Mouse (Mus musculus) heart, postnatal 0 days (tissue): ENCODE measurements at regions not wholly inside any gene's neighbourhood (a gene's known extent, or its start where the extent isn't known, plus 50 kb on each side); places are given as distances from the start of the nearest gene placed in this dataset.

Experiments used
- ATAC-seq: fragments of 200-750 bp; cut with Nextera tagmentation; 2 replicates; pipeline ENCODE4 v1.8.0; 2017; ENCODE audit warnings: low read depth, moderate number of reproducible peaks, moderate library complexity; ENCODE audit not compliant: insufficient read depth
- DNase-seq: peaks from one replicate; pipeline ENCODE4 v3.0.0-alpha.2; 2016; ENCODE audit warnings: low spot score
- H3K27ac ChIP-seq: fragments of 300-500 bp; sonication (generic); 2 replicates; pipeline ENCODE4 v1.5.1; 2014; ENCODE audit warnings: low read depth, mild to moderate bottlenecking
- H3K27me3 ChIP-seq: fragments of 300-500 bp; sonication (generic); 2 replicates; pipeline ENCODE4 v1.6.1; 2014; ENCODE audit warnings: low read length, mixed read lengths; ENCODE audit not compliant: control insufficient read depth, insufficient read depth
- H3K36me3 ChIP-seq: fragments of 300-500 bp; sonication (generic); replicated peaks from 2 replicates; pipeline ENCODE4 v1.6.1; 2014; ENCODE audit warnings: low read length, mixed read lengths; ENCODE audit not compliant: control insufficient read depth, insufficient read depth
- H3K4me1 ChIP-seq: fragments of 300-500 bp; sonication (generic); 2 replicates; pipeline ENCODE4 v1.6.1; 2014; ENCODE audit warnings: antibody characterized with exemption; ENCODE audit not compliant: control insufficient read depth, insufficient read depth
- H3K4me2 ChIP-seq: fragments of 300-500 bp; sonication (generic); 2 replicates; pipeline ENCODE4 v1.6.1; 2014; ENCODE audit warnings: low read depth, mild to moderate bottlenecking, low read length, moderate library complexity
- H3K4me3 ChIP-seq: fragments of 300-500 bp; sonication (generic); 2 replicates; pipeline ENCODE4 v1.5.1; 2014; ENCODE audit warnings: low read depth, low read length
- H3K9ac ChIP-seq: fragments of 300-500 bp; sonication (generic); replicated peaks from 2 replicates; pipeline ENCODE4 v1.6.1; 2014; ENCODE audit warnings: low read depth, low read length, mixed read lengths
- H3K9me3 ChIP-seq: fragments of 300-500 bp; sonication (generic); replicated peaks from 2 replicates; pipeline ENCODE4 v1.6.1; 2016; ENCODE audit warnings: low read length; ENCODE audit not compliant: control insufficient read depth
- CTCF ChIP-seq: IDR thresholded peaks from 2 replicates; pipeline ENCODE4 v1.5.1; 2016; ENCODE audit warnings: antibody characterized with exemption, control low read depth, low read depth
- EP300 ChIP-seq: IDR thresholded peaks from 2 replicates; pipeline ENCODE4 v1.6.1; 2016; ENCODE audit warnings: antibody characterized with exemption, low read depth
- WGBS: fragments of 180-500 bp; shearing (Covaris S2); extraction: QIAGEN DNeasy Blood & Tissue Kit; methylation state at CpG from one replicate; pipeline ENCODE4 v1.1.7; 2014; 5-methylcytosine and 5-hydroxymethylcytosine counted together

- ATAC-seq (no peak), DNase-seq (no peak)
- H3K9ac ChIP-seq, result no peak overlapping the region
- H3K9me3 ChIP-seq, result no peaks in the 10 kb centered on the region
- no peak overlapping the region for H3K27ac ChIP-seq
- no peaks in the 10 kb centered on the region for H3K4me1 ChIP-seq
- H3K27me3 ChIP-seq, result no peaks in the 10 kb centered on the region
- 80% methylated on average over 2 of the region's 2 CpGs for WGBS
- no peak overlapping the region for H3K4me3 ChIP-seq
- H3K4me2 ChIP-seq, result no peak overlapping the region
- no peaks in the 10 kb centered on the region for H3K36me3 ChIP-seq
- TF ChIP-seq EP300, result no peak
- no peak for TF ChIP-seq CTCF
Observed at GRCm38 (mm10) chr6:20555320-20555883, 659.9 kb upstream of the Kcnd2 start.

- Histone ChIP-seq H3K27ac (no peak overlapping the region), H3K36me3 (no peaks in the 10 kb centered on the region), H3K9me3 (no peaks in the 10 kb centered on the region), H3K9ac (no peak overlapping the region), H3K4me2 (no peak overlapping the region), H3K4me3 (no peak overlapping the region), H3K27me3 (no peaks in the 10 kb centered on the region), H3K4me1 (no peaks in the 10 kb centered on the region)
- no peak for ATAC-seq
- DNase-seq, result no peak
- 65% methylated on average over 2 of the region's 2 CpGs for WGBS
- TF ChIP-seq EP300 (no peak), CTCF (no peak)
Observed at GRCm38 (mm10) chr6:20572621-20573020, 642.7 kb upstream of the Kcnd2 start.

- Histone ChIP-seq H3K4me2 (no peak overlapping the region), H3K36me3 (no peaks in the 10 kb centered on the region), H3K27me3 (no peaks in the 10 kb centered on the region), H3K4me3 (no peak overlapping the region), H3K4me1 (no peaks in the 10 kb centered on the region), H3K27ac (no peak overlapping the region), H3K9ac (no peak overlapping the region), H3K9me3 (no peaks in the 10 kb centered on the region)
- no peak for DNase-seq
- TF ChIP-seq EP300 (no peak), CTCF (no peak)
- WGBS, result 81% methylated on average over 3 of the region's 3 CpGs
- no peak for ATAC-seq
Observed at GRCm38 (mm10) chr6:20574734-20575133, 640.6 kb upstream of the Kcnd2 start.

GRCm38 (mm10) chr6:20598783-20599182 lies 616.5 kb upstream of the Kcnd2 start:
- Histone ChIP-seq H3K4me2 (no peak overlapping the region), H3K36me3 (no peaks in the 10 kb centered on the region), H3K27me3 (no peaks in the 10 kb centered on the region), H3K9me3 (no peaks in the 10 kb centered on the region), H3K27ac (no peak overlapping the region), H3K9ac (no peak overlapping the region), H3K4me3 (no peak overlapping the region), H3K4me1 (no peaks in the 10 kb centered on the region)
- 80% methylated on average over 1 of the region's 1 CpGs for WGBS
- no peak for ATAC-seq
- TF ChIP-seq CTCF (no peak), EP300 (no peak)
- DNase-seq, result no peak

- 90% methylated on average over 2 of the region's 2 CpGs for WGBS
- TF ChIP-seq CTCF, result no peak
- TF ChIP-seq EP300, result no peak
- Histone ChIP-seq H3K27ac (no peak overlapping the region), H3K4me1 (no peaks in the 10 kb centered on the region), H3K9ac (no peak overlapping the region), H3K9me3 (no peaks in the 10 kb centered on the region), H3K4me2 (no peak overlapping the region), H3K36me3 (no peaks in the 10 kb centered on the region), H3K27me3 (no peaks in the 10 kb centered on the region), H3K4me3 (no peak overlapping the region)
- DNase-seq, result no peak
- ATAC-seq, result no peak
Observed at GRCm38 (mm10) chr6:20604170-20604569, 611.1 kb upstream of the Kcnd2 start.

- no peaks in the 10 kb centered on the region for H3K4me1 ChIP-seq
- ATAC-seq, result no peak
- WGBS, result 48% methylated on average over 1 of the region's 1 CpGs
- no peaks in the 10 kb centered on the region for H3K9me3 ChIP-seq
- H3K9ac ChIP-seq, result no peak overlapping the region
- DNase-seq, result no peak
- H3K27ac ChIP-seq, result no peak overlapping the region
- no peak overlapping the region for H3K4me3 ChIP-seq
- no peaks in the 10 kb centered on the region for H3K36me3 ChIP-seq
- H3K27me3 ChIP-seq, result no peaks in the 10 kb centered on the region
- no peak for TF ChIP-seq CTCF
- TF ChIP-seq EP300, result no peak
- H3K4me2 ChIP-seq, result no peak overlapping the region
Observed at GRCm38 (mm10) chr6:20620476-20620875, 594.8 kb upstream of the Kcnd2 start.
